Mouse (Mus musculus): Measurements from ENCODE around the gene Ssbp3.

Ssbp3 gene

GRCm38 (mm10) chr4:106907701-106908425 is 2.6 kb upstream of the Ssbp3 start:
- DNase-seq (ENCODE audit: low spot score in 2 of 2): peak in 1 of 2 experiments; percentile 13

GRCm38 (mm10) chr4:106908426-106908809 is 2.1 kb upstream of the Ssbp3 start:
- DNase-seq (ENCODE audit: low spot score in 2 of 2): peak; percentile 61 to 62

- peak; percentile 74 to 77 for DNase-seq (ENCODE audit: low spot score in 2 of 2)
These were observed 1.4 kb upstream of the Ssbp3 start for GRCm38 (mm10) chr4:106908950-106909751.

- peak in 1 of 2 experiments; percentile 20 for DNase-seq (ENCODE audit: low spot score in 2 of 2)
These were observed 704 bp upstream of the Ssbp3 start for GRCm38 (mm10) chr4:106909797-106910196.

- peak; percentile 93 to 94 for DNase-seq (ENCODE audit: low spot score in 2 of 2)
These were observed 823 bp downstream of the Ssbp3 start for GRCm38 (mm10) chr4:106911246-106911801.

GRCm38 (mm10) chr4:106911951-106912688 is 1.6 kb downstream of the Ssbp3 start:
- DNase-seq (ENCODE audit: low spot score in 2 of 2): peak in 1 of 2 experiments; percentile 17

GRCm38 (mm10) chr4:106912689-106913041 is 2.2 kb downstream of the Ssbp3 start:
- no peak for DNase-seq (ENCODE audit: low spot score in 2 of 2)

GRCm38 (mm10) chr4:106913411-106914049 is 3.0 kb downstream of the Ssbp3 start:
- no peak for DNase-seq (ENCODE audit: low spot score in 2 of 2)

- no peak for DNase-seq (ENCODE audit: low spot score in 2 of 2)
These were observed 4.8 kb downstream of the Ssbp3 start for GRCm38 (mm10) chr4:106915265-106915664.

- DNase-seq (ENCODE audit: low spot score in 2 of 2): no peak
These were observed 7.8 kb downstream of the Ssbp3 start for GRCm38 (mm10) chr4:106918263-106918662.

GRCm38 (mm10) chr4:106920119-106920518 is 9.6 kb downstream of the Ssbp3 start:
- DNase-seq (ENCODE audit: low spot score in 2 of 2): no peak

- DNase-seq (ENCODE audit: low spot score in 2 of 2): peak in 1 of 2 experiments; percentile 22
These were observed 11.2 kb downstream of the Ssbp3 start for GRCm38 (mm10) chr4:106921375-106922336.

- no peak for DNase-seq (ENCODE audit: low spot score in 2 of 2)
These were observed 12.4 kb downstream of the Ssbp3 start for GRCm38 (mm10) chr4:106922919-106923318.

GRCm38 (mm10) chr4:106924175-106924574 is 13.7 kb downstream of the Ssbp3 start:
- DNase-seq (ENCODE audit: low spot score in 2 of 2): no peak

- DNase-seq (ENCODE audit: low spot score in 2 of 2): peak; percentile 11 to 40
These were observed 14.4 kb downstream of the Ssbp3 start for GRCm38 (mm10) chr4:106924888-106925287.

- DNase-seq (ENCODE audit: low spot score in 2 of 2): no peak
These were observed 15.9 kb downstream of the Ssbp3 start for GRCm38 (mm10) chr4:106926401-106926800.

GRCm38 (mm10) chr4:106927034-106927433 is 16.5 kb downstream of the Ssbp3 start:
- DNase-seq (ENCODE audit: low spot score in 2 of 2): no peak

- DNase-seq (ENCODE audit: low spot score in 2 of 2): no peak
These were observed 18.5 kb downstream of the Ssbp3 start for GRCm38 (mm10) chr4:106928961-106929360.

- DNase-seq (ENCODE audit: low spot score in 2 of 2): no peak
These were observed 22.1 kb downstream of the Ssbp3 start for GRCm38 (mm10) chr4:106932583-106932982.

GRCm38 (mm10) chr4:106933813-106934482 is 23.4 kb downstream of the Ssbp3 start:
- DNase-seq (ENCODE audit: low spot score in 2 of 2): no peak
